Mouse (Mus musculus) heart, embryonic 14.5 days (tissue): ENCODE data around the gene Gm17428. TPM values are rescaled to one million over a fixed set of nuclear protein-coding genes. Genes with fewer than 3 reads are reported as not detected.

ENCODE experiments used
- ATAC-seq: fragments of 200-750 bp; cut with Nextera tagmentation; 2 replicates; pipeline ENCODE4 v1.8.0; 2017; ENCODE audit warnings: low read depth, moderate TSS enrichment; ENCODE audit not compliant: insufficient number of reproducible peaks, insufficient read depth, low FRiP score
- H3K27ac ChIP-seq, 2 experiments: fragments of 200-500 bp in 1 of 2; fragments of 300-500 bp in 1 of 2; sonication (generic) in 1 of 2; replicated peaks in 1 of 2; 2 replicates each; pipeline ENCODE4 v1.5.1; 2012 to 2014; ENCODE audit warnings: low read depth in 2 of 2, low read length in 2 of 2, control low read depth in 1 of 2, mild to moderate bottlenecking in 1 of 2, mixed read lengths in 1 of 2; ENCODE audit not compliant: control insufficient read depth in 1 of 2, insufficient read depth in 1 of 2
- H3K27me3 ChIP-seq: fragments of 300-500 bp; sonication (generic); 2 replicates; pipeline ENCODE4 v1.6.1; 2014; ENCODE audit warnings: mild to moderate bottlenecking, low read length, control low read depth; ENCODE audit not compliant: control insufficient read depth, insufficient read depth
- H3K36me3 ChIP-seq: fragments of 300-500 bp; sonication (generic); 2 replicates; pipeline ENCODE4 v1.6.1; 2014; ENCODE audit warnings: mild to moderate bottlenecking, control low read depth, low read length, mixed read lengths; ENCODE audit not compliant: control insufficient read depth, insufficient read depth
- H3K4me1 ChIP-seq, 2 experiments: fragments of 200-500 bp in 1 of 2; fragments of 300-500 bp in 1 of 2; sonication (generic) in 1 of 2; 2 replicates each; pipeline ENCODE4 v1.6.1; 2012 to 2014; ENCODE audit warnings: low read length in 2 of 2, control low read depth in 1 of 2, mixed read lengths in 1 of 2; ENCODE audit not compliant: control insufficient read depth in 2 of 2, insufficient read depth in 2 of 2
- H3K4me2 ChIP-seq: fragments of 300-500 bp; sonication (generic); 2 replicates; pipeline ENCODE4 v1.6.1; 2014; ENCODE audit warnings: mild to moderate bottlenecking, low read length
- H3K4me3 ChIP-seq, 2 experiments: fragments of 200-500 bp in 1 of 2; fragments of 300-500 bp in 1 of 2; sonication (generic) in 1 of 2; 2 replicates each; pipeline ENCODE4 v1.5.1; 2012 to 2014; ENCODE audit warnings: low read length in 2 of 2, mild to moderate bottlenecking in 2 of 2, control low read depth in 1 of 2, low read depth in 1 of 2, moderate library complexity in 1 of 2; ENCODE audit not compliant: control insufficient read depth in 1 of 2, insufficient read depth in 1 of 2
- H3K9ac ChIP-seq: fragments of 300-500 bp; sonication (generic); 2 replicates; pipeline ENCODE4 v1.6.1; 2014; ENCODE audit warnings: mild to moderate bottlenecking, low read length
- H3K9me3 ChIP-seq: fragments of 300-500 bp; sonication (generic); 2 replicates; pipeline ENCODE4 v1.6.1; 2016; ENCODE audit warnings: low read length, control low read depth; ENCODE audit not compliant: control insufficient read depth
- WGBS: fragments of 180-500 bp; shearing (Covaris S2); extraction: QIAGEN DNeasy Blood & Tissue Kit; methylation state at CpG from one replicate; pipeline ENCODE4 v1.1.7; 2014; 5-methylcytosine and 5-hydroxymethylcytosine counted together
- polyA plus RNA-seq: library from polyadenylated mRNA; unstranded; fragments of >200 nt; fragmentation: Nextera tagmentation; extraction: Ambion mirVana; gene quantifications from 2 replicates; pipeline ENCODE4 v1.2.1, GENCODE M21; 2014

Gene Gm17428
- polyA plus RNA-seq, 1 experiment from 2014 or later: not detected

- peaks cover 0 to 2% of the 10 kb centered on the region in 2 experiments; a peak in 1 of 4 replicates for H3K4me1 ChIP-seq
- H3K9ac ChIP-seq: peak overlapping the region; percentile 100
- ATAC-seq: no peak; the same call in 1 of the 2 replicates
- peak overlapping the region; percentile 99 to 100 for H3K27ac ChIP-seq
- H3K27me3 ChIP-seq: 0 out of 2 replicates have a peak, but pooled peaks cover 3% of the 10 kb centered on the region
- WGBS: 42% methylated on average over 13 of the region's 13 CpGs
- peak overlapping the region; percentile 62 to 66 for H3K4me3 ChIP-seq
- H3K36me3 ChIP-seq: peaks cover 94% of the 10 kb centered on the region
- H3K9me3 ChIP-seq: no peaks in the 10 kb centered on the region
- peak overlapping the region; percentile 73 for H3K4me2 ChIP-seq
These were observed 12.1 kb downstream of the Gm17428 start for GRCm38 (mm10) chr14:54988882-54989281.

- peaks cover 3 to 5% of the 10 kb centered on the region in 2 experiments; a peak in 3 of 4 replicates for H3K4me1 ChIP-seq
- H3K36me3 ChIP-seq: peaks cover 83% of the 10 kb centered on the region
- H3K9ac ChIP-seq: peak overlapping the region; percentile 100
- H3K27ac ChIP-seq: peak overlapping the region; percentile 99 to 100
- H3K4me2 ChIP-seq: peak overlapping the region; percentile 73
- H3K9me3 ChIP-seq: no peaks in the 10 kb centered on the region
- peak overlapping the region; percentile 62 to 66 for H3K4me3 ChIP-seq
- 0 out of 2 replicates have a peak, but pooled peaks cover 3% of the 10 kb centered on the region for H3K27me3 ChIP-seq
- 43% methylated on average over 8 of the region's 8 CpGs for WGBS
- ATAC-seq: no peak
These were observed 13.2 kb downstream of the Gm17428 start for GRCm38 (mm10) chr14:54989886-54990441.

GRCm38 (mm10) chr14:54992196-54992595 lies 15.5 kb downstream of the Gm17428 start:
- WGBS: 31% methylated on average over 10 of the region's 10 CpGs
- Histone ChIP-seq H3K27me3 (0 out of 2 replicates have a peak, but pooled peaks cover 3% of the 10 kb centered on the region), H3K9me3 (no peaks in the 10 kb centered on the region), H3K4me1 (peaks cover 18 to 19% of the 10 kb centered on the region in 2 experiments), H3K4me3 (peak overlapping the region; percentile 62 to 66), H3K36me3 (peaks cover 62% of the 10 kb centered on the region), H3K27ac (peak overlapping the region; percentile 99 to 100), H3K9ac (peak overlapping the region; percentile 100), H3K4me2 (peak overlapping the region; percentile 73)
- no peak for ATAC-seq

GRCm38 (mm10) chr14:54993636-54994035 lies 16.9 kb downstream of the Gm17428 start:
- ATAC-seq: no peak
- 21% methylated on average over 10 of the region's 10 CpGs for WGBS
- H3K4me3 ChIP-seq: peak overlapping the region; percentile 62 to 66
- peaks cover 48% of the 10 kb centered on the region for H3K36me3 ChIP-seq
- H3K4me2 ChIP-seq: peak overlapping the region; percentile 73
- H3K27ac ChIP-seq: peak overlapping the region; percentile 99 to 100
- H3K9ac ChIP-seq: peak overlapping the region; percentile 100
- no peaks in the 10 kb centered on the region for H3K9me3 ChIP-seq
- H3K27me3 ChIP-seq: 0 out of 2 replicates have a peak, but pooled peaks cover 3% of the 10 kb centered on the region
- peaks cover 28 to 32% of the 10 kb centered on the region in 2 experiments for H3K4me1 ChIP-seq

GRCm38 (mm10) chr14:54994136-54994868 lies 17.6 kb downstream of the Gm17428 start, which contains the start of gene Myh7:
TSS of gene Myh7 (minus strand) at chr14:54994626.
- Histone ChIP-seq H3K27ac (peak within 1 kb of the TSS; percentile 99 to 100), H3K27me3 (0 out of 2 replicates have a peak, but pooled peaks cover 3% of the 10 kb centered on the region), H3K9me3 (no peaks in the 10 kb centered on the region), H3K9ac (peak within 1 kb of the TSS; percentile 100), H3K4me2 (peak within 1 kb of the TSS; percentile 73), H3K4me1 (peaks cover 29 to 32% of the 10 kb centered on the region in 2 experiments), H3K36me3 (peaks cover 41% of the 10 kb centered on the region), H3K4me3 (peak within 1 kb of the TSS; percentile 62 to 66)
- ATAC-seq: peak; percentile 66
- WGBS: 13% methylated on average over 11 of the region's 11 CpGs

GRCm38 (mm10) chr14:54994869-54995186 lies 18.1 kb downstream of the Gm17428 start:
- no peaks in the 10 kb centered on the region for H3K9me3 ChIP-seq
- peak; percentile 40 for ATAC-seq
- peak overlapping the region; percentile 100 for H3K9ac ChIP-seq
- H3K27ac ChIP-seq: peak overlapping the region; percentile 99 to 100
- peak overlapping the region; percentile 45 to 66 for H3K4me3 ChIP-seq
- peaks cover 29 to 32% of the 10 kb centered on the region in 2 experiments for H3K4me1 ChIP-seq
- H3K27me3 ChIP-seq: 0 out of 2 replicates have a peak, but pooled peaks cover 3% of the 10 kb centered on the region
- H3K4me2 ChIP-seq: peak overlapping the region; percentile 73
- H3K36me3 ChIP-seq: peaks cover 36% of the 10 kb centered on the region

- Histone ChIP-seq H3K36me3 (peaks cover 28% of the 10 kb centered on the region), H3K9ac (peak overlapping the region; percentile 100), H3K27me3 (0 out of 2 replicates have a peak, but pooled peaks cover 3% of the 10 kb centered on the region), H3K4me3 (peak overlapping the region; percentile 45 to 66; a peak in 3 of 4 replicates), H3K9me3 (no peaks in the 10 kb centered on the region), H3K4me1 (peaks cover 29 to 32% of the 10 kb centered on the region in 2 experiments), H3K27ac (peak overlapping the region; percentile 99 to 100), H3K4me2 (peak overlapping the region; percentile 73)
- ATAC-seq: no peak
- 28% methylated on average over 14 of the region's 14 CpGs for WGBS
These were observed 18.9 kb downstream of the Gm17428 start for GRCm38 (mm10) chr14:54995457-54996138.
